Mouse (Mus musculus) neural tube, embryonic 15.5 days (tissue): Measurements from ENCODE around the gene Kcnh3. TPM values are rescaled to one million over a fixed set of nuclear protein-coding genes. Genes with fewer than 3 reads are reported as not detected.

Experiments
- ATAC-seq: fragments of 200-750 bp; cut with Nextera tagmentation; 2 replicates; pipeline ENCODE4 v1.8.0; 2017; ENCODE audit warnings: mild to moderate bottlenecking, moderate TSS enrichment, moderate library complexity; ENCODE audit not compliant: low FRiP score
- H3K27ac ChIP-seq: fragments of 300-500 bp; sonication (generic); replicated peaks from 2 replicates; pipeline ENCODE4 v1.5.1; 2015; ENCODE audit warnings: mild to moderate bottlenecking, inconsistent platforms
- H3K27me3 ChIP-seq: fragments of 300-500 bp; sonication (generic); replicated peaks from 2 replicates; pipeline ENCODE4 v1.6.1; 2015; ENCODE audit warnings: inconsistent platforms
- H3K36me3 ChIP-seq: fragments of 300-500 bp; sonication (generic); 2 replicates; pipeline ENCODE4 v1.6.1; 2015; ENCODE audit warnings: inconsistent platforms
- H3K4me1 ChIP-seq: fragments of 300-500 bp; sonication (generic); 2 replicates; pipeline ENCODE4 v1.6.1; 2015; ENCODE audit warnings: inconsistent platforms
- H3K4me2 ChIP-seq: fragments of 300-500 bp; sonication (generic); 2 replicates; pipeline ENCODE4 v1.6.1; 2015; ENCODE audit warnings: inconsistent platforms, mild to moderate bottlenecking, moderate library complexity
- H3K4me3 ChIP-seq: fragments of 300-500 bp; sonication (generic); replicated peaks from 2 replicates; pipeline ENCODE4 v1.5.1; 2015; ENCODE audit warnings: mild to moderate bottlenecking, inconsistent platforms
- H3K9ac ChIP-seq: fragments of 300-500 bp; sonication (generic); replicated peaks from 2 replicates; pipeline ENCODE4 v1.6.1; 2015; ENCODE audit warnings: mild to moderate bottlenecking, inconsistent platforms
- H3K9me3 ChIP-seq: fragments of 300-500 bp; sonication (generic); replicated peaks from 2 replicates; pipeline ENCODE4 v1.6.1; 2016; ENCODE audit warnings: inconsistent platforms
- WGBS: fragments of 180-500 bp; shearing (Covaris S2); methylation state at CpG from one replicate; pipeline ENCODE4 v1.1.7; 2015; ENCODE audit warnings: mixed read lengths; 5-methylcytosine and 5-hydroxymethylcytosine counted together
- polyA plus RNA-seq: library from polyadenylated mRNA; unstranded; fragments of >200 nt; fragmentation: Nextera tagmentation; extraction: Ambion mirVana; gene quantifications from 2 replicates; pipeline ENCODE4 v1.2.1, GENCODE M21; 2015

Gene Kcnh3
- 0.46 and 1.6 TPM in 2 replicates for polyA plus RNA-seq

GRCm38 (mm10) chr15:99224208-99224911 lies at the start of gene Kcnh3:
TSS of gene Kcnh3 (plus strand) at chr15:99224861.
- Histone ChIP-seq H3K27ac (no peak within 1 kb of the TSS), H3K4me3 (peak within 1 kb of the TSS; percentile 38), H3K4me1 (peaks cover 34% of the 10 kb centered on the region), H3K4me2 (peak within 1 kb of the TSS; percentile 58), H3K27me3 (peaks cover 98% of the 10 kb centered on the region), H3K9me3 (no peaks in the 10 kb centered on the region), H3K9ac (peak within 1 kb of the TSS; percentile 26), H3K36me3 (no peaks in the 10 kb centered on the region)
- no peak for ATAC-seq
- WGBS, result 0% methylated on average over 39 of the region's 66 CpGs

GRCm38 (mm10) chr15:99179639-99180038 lies 45.0 kb upstream of the Kcnh3 start:
- no peak overlapping the region for H3K4me3 ChIP-seq
- H3K9ac ChIP-seq, result no peak overlapping the region
- ATAC-seq, result no peak
- H3K9me3 ChIP-seq, result no peaks in the 10 kb centered on the region
- H3K4me2 ChIP-seq, result no peak overlapping the region
- no peak overlapping the region for H3K27ac ChIP-seq
- no peaks in the 10 kb centered on the region for H3K27me3 ChIP-seq
- 87% methylated on average over 1 of the region's 2 CpGs for WGBS
- H3K4me1 ChIP-seq, result no peaks in the 10 kb centered on the region
- H3K36me3 ChIP-seq, result peaks cover 45% of the 10 kb centered on the region

- Histone ChIP-seq H3K27me3 (no peaks in the 10 kb centered on the region), H3K9ac (no peak overlapping the region), H3K4me1 (no peaks in the 10 kb centered on the region), H3K4me2 (no peak overlapping the region), H3K27ac (no peak overlapping the region), H3K9me3 (no peaks in the 10 kb centered on the region), H3K36me3 (peaks cover 60% of the 10 kb centered on the region), H3K4me3 (no peak overlapping the region)
- 92% methylated on average over 9 of the region's 9 CpGs for WGBS
- ATAC-seq, result no peak
These were observed 40.3 kb upstream of the Kcnh3 start for GRCm38 (mm10) chr15:99184217-99184914.

GRCm38 (mm10) chr15:99194358-99194757 lies 30.3 kb upstream of the Kcnh3 start:
- no peaks in the 10 kb centered on the region for H3K4me1 ChIP-seq
- H3K4me3 ChIP-seq, result no peak overlapping the region
- no peak overlapping the region for H3K9ac ChIP-seq
- no peaks in the 10 kb centered on the region for H3K9me3 ChIP-seq
- WGBS, result 72% methylated on average over 10 of the region's 10 CpGs
- no peak overlapping the region for H3K4me2 ChIP-seq
- H3K27ac ChIP-seq, result no peak overlapping the region
- peaks cover 23% of the 10 kb centered on the region for H3K36me3 ChIP-seq
- H3K27me3 ChIP-seq, result no peaks in the 10 kb centered on the region
- ATAC-seq, result no peak

GRCm38 (mm10) chr15:99195043-99195442 lies 29.6 kb upstream of the Kcnh3 start:
- ATAC-seq, result no peak
- Histone ChIP-seq H3K4me2 (no peak overlapping the region), H3K27me3 (no peaks in the 10 kb centered on the region), H3K4me1 (no peaks in the 10 kb centered on the region), H3K27ac (no peak overlapping the region), H3K9ac (no peak overlapping the region), H3K36me3 (peaks cover 22% of the 10 kb centered on the region), H3K9me3 (no peaks in the 10 kb centered on the region), H3K4me3 (no peak overlapping the region)
- 35% methylated on average over 6 of the region's 6 CpGs for WGBS

GRCm38 (mm10) chr15:99198761-99199160 lies 25.9 kb upstream of the Kcnh3 start:
- ATAC-seq, result no peak
- Histone ChIP-seq H3K27ac (no peak overlapping the region), H3K36me3 (0 out of 2 replicates have a peak, but pooled peaks cover 11% of the 10 kb centered on the region), H3K4me2 (no peak overlapping the region), H3K4me3 (no peak overlapping the region), H3K4me1 (no peaks in the 10 kb centered on the region), H3K9me3 (no peaks in the 10 kb centered on the region), H3K9ac (no peak overlapping the region), H3K27me3 (no peaks in the 10 kb centered on the region)

- no peak for ATAC-seq
- H3K36me3 ChIP-seq, result peaks cover 47% of the 10 kb centered on the region
These were observed 18.7 kb upstream of the Kcnh3 start for GRCm38 (mm10) chr15:99205959-99206358.

GRCm38 (mm10) chr15:99213183-99213582 lies 11.5 kb upstream of the Kcnh3 start:
- H3K36me3 ChIP-seq, result peaks cover 46% of the 10 kb centered on the region
- H3K9ac ChIP-seq, result no peak overlapping the region
- no peaks in the 10 kb centered on the region for H3K9me3 ChIP-seq
- no peaks in the 10 kb centered on the region for H3K4me1 ChIP-seq
- no peak overlapping the region for H3K27ac ChIP-seq
- peaks cover 4% of the 10 kb centered on the region; the same call in 1 of the 2 replicates for H3K27me3 ChIP-seq
- no peak overlapping the region for H3K4me3 ChIP-seq
- ATAC-seq, result no peak
- no peak overlapping the region for H3K4me2 ChIP-seq
- WGBS, result 85% methylated on average over 10 of the region's 10 CpGs

More at GRCm38 (mm10) chr15:99205959-99206358, 18.7 kb upstream of the Kcnh3 start:
- Histone ChIP-seq H3K4me2 (no peak overlapping the region), H3K4me3 (no peak overlapping the region), H3K27ac (no peak overlapping the region), H3K9me3 (no peaks in the 10 kb centered on the region), H3K4me1 (peaks cover 8% of the 10 kb centered on the region; the same call in 1 of the 2 replicates), H3K9ac (no peak overlapping the region), H3K27me3 (no peaks in the 10 kb centered on the region)
- WGBS, result 75% methylated on average over 8 of the region's 8 CpGs

- H3K4me3 ChIP-seq, result no peak overlapping the region
- ATAC-seq, result no peak
- H3K36me3 ChIP-seq, result peaks cover 32% of the 10 kb centered on the region
- H3K4me2 ChIP-seq, result no peak overlapping the region
- H3K4me1 ChIP-seq, result no peaks in the 10 kb centered on the region
- WGBS, result 89% methylated on average over 2 of the region's 2 CpGs
- H3K27ac ChIP-seq, result no peak overlapping the region
- H3K9me3 ChIP-seq, result no peaks in the 10 kb centered on the region
- no peak overlapping the region for H3K9ac ChIP-seq
- H3K27me3 ChIP-seq, result peaks cover 13% of the 10 kb centered on the region
These were observed 9.7 kb upstream of the Kcnh3 start for GRCm38 (mm10) chr15:99214941-99215340.

GRCm38 (mm10) chr15:99215741-99216463 lies 8.8 kb upstream of the Kcnh3 start:
- H3K9me3 ChIP-seq, result no peaks in the 10 kb centered on the region
- no peak overlapping the region for H3K27ac ChIP-seq
- no peak overlapping the region for H3K9ac ChIP-seq
- 83% methylated on average over 11 of the region's 11 CpGs for WGBS
- H3K4me1 ChIP-seq, result no peaks in the 10 kb centered on the region
- ATAC-seq, result no peak
- peaks cover 22% of the 10 kb centered on the region for H3K27me3 ChIP-seq
- H3K4me3 ChIP-seq, result no peak overlapping the region
- peaks cover 24% of the 10 kb centered on the region for H3K36me3 ChIP-seq
- H3K4me2 ChIP-seq, result no peak overlapping the region

GRCm38 (mm10) chr15:99217630-99218029 lies 7.0 kb upstream of the Kcnh3 start:
- H3K27ac ChIP-seq, result no peak overlapping the region
- no peaks in the 10 kb centered on the region for H3K9me3 ChIP-seq
- ATAC-seq, result no peak
- H3K4me3 ChIP-seq, result no peak overlapping the region
- H3K36me3 ChIP-seq, result peaks cover 7% of the 10 kb centered on the region
- H3K9ac ChIP-seq, result no peak overlapping the region
- WGBS, result 96% methylated on average over 4 of the region's 4 CpGs
- no peaks in the 10 kb centered on the region for H3K4me1 ChIP-seq
- H3K27me3 ChIP-seq, result peaks cover 38% of the 10 kb centered on the region
- H3K4me2 ChIP-seq, result no peak overlapping the region
